Mouse (Mus musculus) telencephalon, adult 2 months (tissue): ENCODE results near the gene Parp3.
"Not testable (repeated sequence)": the region's sequence is repeated elsewhere in the genome, so short reads cannot be mapped to it uniquely, and the experiment has no call there.

Experiments used
- DNase-seq: peaks from one replicate; pipeline ENCODE4 v3.0.0-alpha.2; 2011; ENCODE audit warnings: low read depth, low spot score

Gene Parp3

GRCm38 (mm10) chr9:106476924-106477484, at the start of gene Parp3:
Gene Parp3, minus strand, starts transcription at chr9:106476949.
- peak; percentile 100 for DNase-seq

- DNase-seq: no peak
Observed at GRCm38 (mm10) chr9:106519909-106520308, 43.2 kb upstream of the Parp3 start.

- no peak for DNase-seq
Observed at GRCm38 (mm10) chr9:106519433-106519832, 42.7 kb upstream of the Parp3 start.

GRCm38 (mm10) chr9:106514273-106514672, 37.5 kb upstream of the Parp3 start, which contains the start of gene Iqcf5:
Gene Iqcf5, plus strand, starts transcription at chr9:106514573.
- DNase-seq: no peak

- DNase-seq: no peak
Observed at GRCm38 (mm10) chr9:106513566-106513965, 36.8 kb upstream of the Parp3 start.

GRCm38 (mm10) chr9:106512729-106513450, 36.1 kb upstream of the Parp3 start:
- peak; percentile 33 for DNase-seq

GRCm38 (mm10) chr9:106509356-106509755, 32.6 kb upstream of the Parp3 start:
- peak; percentile 40 for DNase-seq

- DNase-seq: no peak
Observed at GRCm38 (mm10) chr9:106504246-106504645, 27.5 kb upstream of the Parp3 start.

- DNase-seq: no peak
Observed at GRCm38 (mm10) chr9:106501846-106502245, 25.1 kb upstream of the Parp3 start.

GRCm38 (mm10) chr9:106499667-106500066, 22.9 kb upstream of the Parp3 start, which contains the start of gene Iqcf1:
Gene Iqcf1, plus strand, starts transcription at chr9:106499967.
- DNase-seq: no peak

- DNase-seq: not testable (repeated sequence)
Observed at GRCm38 (mm10) chr9:106487602-106488001, 10.9 kb upstream of the Parp3 start.

- DNase-seq: no peak
Observed at GRCm38 (mm10) chr9:106485076-106485475, 8.3 kb upstream of the Parp3 start.

- no peak for DNase-seq
Observed at GRCm38 (mm10) chr9:106483606-106484005, 6.9 kb upstream of the Parp3 start.

GRCm38 (mm10) chr9:106483136-106483535, 6.4 kb upstream of the Parp3 start:
- DNase-seq: no peak

- DNase-seq: no peak
Observed at GRCm38 (mm10) chr9:106482578-106483115, 5.9 kb upstream of the Parp3 start.

GRCm38 (mm10) chr9:106481676-106482075, 4.9 kb upstream of the Parp3 start:
- no peak for DNase-seq

GRCm38 (mm10) chr9:106481075-106481474, 4.3 kb upstream of the Parp3 start:
- no peak for DNase-seq

GRCm38 (mm10) chr9:106480541-106480940, 3.8 kb upstream of the Parp3 start:
- no peak for DNase-seq

- no peak for DNase-seq
Observed at GRCm38 (mm10) chr9:106478101-106478500, 1.4 kb upstream of the Parp3 start.

GRCm38 (mm10) chr9:106477649-106478048, 900 bp upstream of the Parp3 start:
- no peak for DNase-seq

GRCm38 (mm10) chr9:106476002-106476923, 486 bp downstream of the Parp3 start:
- DNase-seq: no peak

GRCm38 (mm10) chr9:106475663-106476001, 1.1 kb downstream of the Parp3 start, which contains the start of gene Rrp9:
Gene Rrp9, plus strand, starts transcription at chr9:106475963.
- DNase-seq: no peak
